Mouse (Mus musculus) liver (tissue): ENCODE results near the gene Csrp1.

ENCODE experiments used
- DNase-seq: peaks from one replicate; pipeline ENCODE4 v3.0.0-alpha.2; 2020; ENCODE audit warnings: mixed read lengths

Csrp1 gene

GRCm38 (mm10) chr1:135698451-135698921 is 21.4 kb upstream of the Csrp1 start:
- DNase-seq = no peak

DNA sequence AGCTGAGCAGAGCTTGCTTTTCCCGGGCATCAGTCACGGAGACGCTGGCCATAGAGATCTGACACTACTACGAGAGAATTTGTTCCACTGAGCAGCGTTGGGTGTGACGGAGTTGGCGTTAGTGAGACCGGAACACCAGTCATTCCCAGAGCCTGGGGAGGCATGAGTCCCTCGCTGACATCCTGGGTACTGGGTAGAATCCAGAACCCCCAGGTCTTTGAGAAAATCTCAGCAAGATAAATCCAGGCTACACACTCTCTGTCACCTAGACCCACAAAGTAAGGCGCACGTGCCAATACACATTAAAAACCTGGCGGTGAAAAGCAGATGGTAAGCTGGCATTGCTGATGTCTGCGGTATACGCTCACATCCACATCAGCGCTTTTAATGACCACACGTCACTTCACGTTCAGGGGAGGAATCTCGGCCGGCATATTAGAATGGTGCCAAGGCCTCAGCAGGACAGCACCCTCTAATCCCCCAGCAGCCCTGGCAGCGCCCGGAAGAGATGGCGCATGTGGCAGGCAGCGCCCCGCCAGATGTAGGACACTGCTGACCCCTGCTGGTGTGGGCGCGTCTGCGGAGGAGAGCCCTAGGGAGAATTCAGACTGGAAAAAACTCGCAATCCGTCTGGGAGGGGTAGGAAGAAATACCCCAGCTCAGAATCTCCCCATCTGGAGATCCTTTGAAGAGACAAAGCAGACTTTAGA is 20.7 kb upstream of the Csrp1 start:
- DNase-seq = peak; percentile 75

DNA sequence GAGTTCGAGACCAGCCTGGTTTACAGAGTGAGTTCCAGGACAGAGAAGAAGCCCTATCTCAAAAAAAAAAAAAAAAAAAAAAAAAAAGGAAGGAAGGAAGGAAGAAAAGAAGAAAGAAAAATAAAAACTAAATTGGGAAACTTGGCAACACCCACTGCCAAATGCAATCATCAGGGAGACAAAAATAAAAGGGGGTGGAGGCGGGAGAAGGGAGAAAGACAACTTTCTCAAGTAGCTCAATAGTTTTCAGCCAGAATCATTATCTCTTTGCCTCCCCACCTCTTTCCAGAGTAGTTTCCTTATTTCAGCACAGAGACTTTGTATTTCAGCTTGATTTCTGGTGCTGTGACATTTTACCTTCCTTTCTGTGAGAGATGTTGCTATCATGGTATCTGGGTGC is 20.0 kb upstream of the Csrp1 start:
- no peak for DNase-seq

GRCm38 (mm10) chr1:135700605-135701004 is 19.3 kb upstream of the Csrp1 start:
- DNase-seq = peak; percentile 88

- no peak for DNase-seq
Observed at GRCm38 (mm10) chr1:135701314-135701713, 18.5 kb upstream of the Csrp1 start.

DNA sequence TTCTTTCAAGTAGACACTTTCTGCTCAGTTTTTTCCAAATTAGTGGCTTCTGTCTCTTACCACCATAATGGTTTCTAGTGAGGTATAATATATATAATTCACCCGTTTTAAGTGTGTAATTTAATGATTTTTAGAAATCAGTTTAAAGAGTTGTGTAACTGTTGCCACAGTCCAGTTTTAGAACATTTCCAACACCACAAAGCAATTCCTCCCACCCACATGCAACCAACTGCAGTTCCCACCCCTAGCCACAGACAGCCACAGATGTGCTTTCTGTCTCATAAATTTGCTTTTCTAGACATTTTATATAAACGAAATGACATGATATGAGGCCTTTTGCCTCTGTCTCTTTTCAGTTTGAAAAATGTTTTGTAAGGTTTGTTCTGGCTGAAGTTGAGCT is 17.1 kb upstream of the Csrp1 start:
- no peak for DNase-seq

DNA sequence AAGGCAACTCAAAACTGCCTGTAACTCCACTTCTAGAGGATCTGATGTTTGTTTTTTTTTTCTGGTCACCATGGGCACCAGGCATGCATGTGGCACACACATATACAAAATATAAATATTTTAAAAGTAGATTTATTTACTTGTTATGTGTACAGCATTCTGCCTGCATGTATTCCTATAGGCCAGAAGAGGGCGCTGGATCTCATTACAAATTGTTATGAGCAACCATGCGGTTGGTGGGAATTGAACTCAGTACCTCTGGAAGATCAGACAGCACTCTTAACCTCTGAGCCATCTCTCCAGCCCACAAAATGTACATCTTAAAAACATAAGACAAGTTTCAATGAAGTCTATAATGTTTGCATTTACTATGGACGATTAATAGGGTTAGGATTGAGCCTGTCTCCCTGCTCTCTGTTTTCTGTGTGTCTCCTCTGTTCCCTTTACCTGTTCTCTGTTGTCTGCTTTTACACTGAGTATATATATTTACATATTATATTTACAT is 15.5 kb upstream of the Csrp1 start:
- no peak for DNase-seq

DNA sequence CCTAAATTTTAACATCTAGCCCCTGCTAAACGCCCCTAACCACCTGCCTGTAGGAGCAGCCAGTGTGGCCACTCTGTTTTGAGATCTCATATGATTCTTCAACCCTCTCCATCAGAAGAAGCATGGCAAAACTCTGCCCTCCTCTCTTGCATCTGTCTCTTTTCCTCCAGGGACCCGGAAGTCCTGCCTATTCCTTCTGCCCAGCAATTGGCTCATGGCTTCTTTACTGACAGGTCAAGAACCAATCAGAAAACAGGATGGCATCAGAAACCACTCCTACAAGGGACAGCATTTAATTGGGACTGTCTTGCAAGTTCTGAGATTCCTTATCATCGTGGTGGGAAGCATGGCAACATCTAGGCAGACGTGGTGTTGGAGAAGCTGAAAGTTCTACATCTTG is 11.5 kb upstream of the Csrp1 start:
- no peak for DNase-seq

DNA sequence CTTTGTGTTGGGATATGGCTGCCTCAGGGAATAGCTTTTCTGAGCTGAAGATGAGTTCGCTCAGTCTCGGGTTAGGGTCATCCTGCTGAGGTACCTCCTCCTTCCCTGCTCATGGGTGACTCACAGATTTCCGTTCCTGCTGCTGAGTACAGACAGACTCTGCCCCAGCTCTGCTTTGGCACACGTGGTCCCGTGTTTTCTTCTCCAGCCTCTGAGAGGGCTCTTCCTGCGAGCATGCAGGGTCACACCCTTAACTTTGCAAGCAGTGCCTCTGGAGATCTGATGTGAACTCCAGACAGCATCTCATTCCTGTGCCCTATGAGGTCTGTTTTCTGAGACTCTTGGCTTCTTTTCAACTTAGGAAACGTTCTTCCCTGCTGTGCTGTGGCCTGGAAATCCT is 8.7 kb upstream of the Csrp1 start:
- no peak for DNase-seq

- DNase-seq = no peak
Observed at GRCm38 (mm10) chr1:135714028-135714815, 5.6 kb upstream of the Csrp1 start.

- peak; percentile 62 for DNase-seq
Observed at GRCm38 (mm10) chr1:135714901-135715609, 4.8 kb upstream of the Csrp1 start.

- peak; percentile 62 for DNase-seq
Observed at GRCm38 (mm10) chr1:135719486-135719885, 375 bp upstream of the Csrp1 start.

GRCm38 (mm10) chr1:135723016-135723415 is 3.2 kb downstream of the Csrp1 start:
- no peak for DNase-seq

- no peak for DNase-seq
Observed at GRCm38 (mm10) chr1:135724134-135724533, 4.3 kb downstream of the Csrp1 start.

GRCm38 (mm10) chr1:135725324-135725723 is 5.5 kb downstream of the Csrp1 start:
- no peak for DNase-seq

DNA sequence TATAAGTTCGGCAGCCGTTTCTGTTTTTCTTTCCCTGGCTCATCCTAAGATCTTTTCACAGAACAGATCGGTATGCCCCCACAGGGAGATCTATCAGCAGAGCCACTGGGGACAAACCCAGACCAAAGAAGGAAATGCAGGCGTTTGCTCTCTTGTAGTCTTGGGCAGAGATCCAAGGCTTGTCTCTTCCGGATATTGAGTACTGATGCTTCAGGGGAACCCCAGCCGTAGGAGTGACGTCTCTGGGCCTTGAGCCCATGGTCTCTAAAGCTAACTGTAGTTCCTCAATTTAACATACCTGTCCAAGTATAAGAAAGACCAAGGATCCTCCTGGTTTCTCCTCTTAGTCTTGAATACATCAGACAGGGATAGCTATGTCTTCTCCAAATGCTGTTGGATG is 6.1 kb downstream of the Csrp1 start:
- no peak for DNase-seq

DNA sequence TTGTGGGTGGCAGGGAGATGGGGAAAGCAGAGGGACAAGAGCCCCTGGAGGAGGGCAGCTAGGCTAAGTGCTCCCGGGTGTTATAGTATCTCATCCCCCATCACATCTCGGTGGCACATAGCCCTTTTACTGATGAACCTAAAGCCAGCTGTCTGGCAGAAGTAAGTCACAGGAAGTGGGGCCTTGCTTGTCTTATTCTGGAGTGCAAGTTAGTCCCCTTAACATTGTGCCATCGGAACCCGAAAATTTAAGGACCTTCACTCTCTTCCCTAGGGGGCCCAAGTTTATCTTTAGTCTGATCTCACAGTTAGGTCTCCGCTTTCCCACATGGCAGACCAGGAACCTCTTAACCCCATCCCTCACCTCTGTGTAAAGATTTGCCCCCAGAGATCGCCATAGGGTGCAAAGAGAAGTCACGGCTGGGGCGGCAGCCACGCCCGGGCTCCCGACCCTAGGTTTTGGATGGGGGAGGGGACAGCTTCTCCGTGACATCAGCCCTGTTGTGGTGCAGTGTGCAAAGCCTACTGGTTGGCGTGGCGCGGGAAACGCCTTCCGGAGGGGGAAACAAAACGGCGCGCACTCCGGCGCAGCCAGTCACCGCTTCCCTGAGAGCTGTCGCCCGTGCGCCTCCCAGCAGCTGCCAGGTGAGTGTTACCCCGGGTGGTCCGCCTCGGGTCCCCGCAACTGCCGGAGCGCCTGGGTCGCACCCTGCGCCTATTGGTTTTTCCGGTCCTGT is 8.9 kb downstream of the Csrp1 start:
- peak; percentile 93 for DNase-seq

DNA sequence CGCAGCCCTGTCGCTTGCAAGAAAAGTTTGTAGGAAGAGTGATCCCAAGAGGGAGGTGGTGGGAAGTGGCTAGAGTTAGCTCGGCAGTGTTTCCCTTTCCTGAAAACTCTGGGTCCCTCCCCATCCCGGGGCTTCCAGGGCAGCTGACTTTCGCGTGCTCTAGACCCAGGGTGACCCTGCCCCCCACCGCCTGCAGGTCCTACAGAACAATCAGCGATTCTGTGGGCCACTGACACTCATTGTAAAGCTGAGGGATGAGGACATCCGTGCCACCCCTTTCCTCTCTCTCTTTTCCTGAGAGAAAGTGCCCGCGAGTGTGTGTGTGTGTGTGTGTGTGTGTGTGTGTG is 9.5 kb downstream of the Csrp1 start:
- DNase-seq = peak; percentile 42

GRCm38 (mm10) chr1:135729821-135730220 is 10.0 kb downstream of the Csrp1 start:
- DNase-seq = no peak

DNA sequence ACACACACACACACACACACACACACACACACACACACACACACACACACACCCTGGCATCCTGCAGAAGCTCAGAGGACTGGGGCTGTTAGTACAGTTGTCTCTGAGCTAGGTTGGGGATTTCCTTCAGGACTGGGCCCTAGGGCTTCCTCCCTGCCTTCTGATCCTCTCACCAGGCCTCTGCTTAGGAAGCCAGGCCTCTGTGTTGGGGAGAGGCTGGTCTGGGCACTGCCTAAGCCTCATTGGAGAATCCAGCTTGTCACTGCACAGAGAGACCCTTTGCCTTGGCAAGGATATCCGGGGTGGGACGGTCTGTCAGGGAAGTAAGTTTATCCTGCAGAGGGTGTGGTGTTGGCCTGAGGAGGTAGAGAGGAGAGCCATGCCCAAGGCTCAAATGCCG is 10.4 kb downstream of the Csrp1 start:
- DNase-seq = no peak

GRCm38 (mm10) chr1:135731393-135731792 is 11.5 kb downstream of the Csrp1 start:
- DNase-seq = no peak

- no peak for DNase-seq
Observed at GRCm38 (mm10) chr1:135731897-135732684, 12.2 kb downstream of the Csrp1 start.
